Mouse (Mus musculus) heart, adult 2 months (tissue): Measurements from ENCODE around the gene P2rx3.

Source experiments
- CTCF ChIP-seq: fragments of 200-600 bp; IDR thresholded peaks from 2 replicates; pipeline ENCODE4 v1.8.1; 2022; ENCODE audit warnings: antibody characterized with exemption, mild to moderate bottlenecking, moderate library complexity
- EP300 ChIP-seq: fragments of 200-500 bp; IDR thresholded peaks from 2 replicates; pipeline ENCODE4 v1.6.1; 2011; ENCODE audit warnings: low read depth, low read length, control low read depth; ENCODE audit not compliant: insufficient read depth
- POLR2A ChIP-seq: fragments of 200-500 bp; IDR thresholded peaks from 2 replicates; pipeline ENCODE4 v1.6.1; 2011; ENCODE audit warnings: mild to moderate bottlenecking, low read depth, low read length, control low read depth; ENCODE audit not compliant: insufficient read depth

GRCm38 (mm10) chr2:85022043-85022442 is 15.2 kb downstream of the P2rx3 start:
- TF ChIP-seq EP300 (no peak), CTCF (peak; percentile 72), POLR2A (no peak)
